Mouse (Mus musculus): ENCODE measurements at regions not wholly inside any gene's neighbourhood (a gene's known extent, or its start where the extent isn't known, plus 50 kb on each side); places are given as distances from the start of the nearest gene placed in this dataset.
A peak's percentile ranks its signal among the peaks of the same experiment; 100 is the strongest.

DNA sequence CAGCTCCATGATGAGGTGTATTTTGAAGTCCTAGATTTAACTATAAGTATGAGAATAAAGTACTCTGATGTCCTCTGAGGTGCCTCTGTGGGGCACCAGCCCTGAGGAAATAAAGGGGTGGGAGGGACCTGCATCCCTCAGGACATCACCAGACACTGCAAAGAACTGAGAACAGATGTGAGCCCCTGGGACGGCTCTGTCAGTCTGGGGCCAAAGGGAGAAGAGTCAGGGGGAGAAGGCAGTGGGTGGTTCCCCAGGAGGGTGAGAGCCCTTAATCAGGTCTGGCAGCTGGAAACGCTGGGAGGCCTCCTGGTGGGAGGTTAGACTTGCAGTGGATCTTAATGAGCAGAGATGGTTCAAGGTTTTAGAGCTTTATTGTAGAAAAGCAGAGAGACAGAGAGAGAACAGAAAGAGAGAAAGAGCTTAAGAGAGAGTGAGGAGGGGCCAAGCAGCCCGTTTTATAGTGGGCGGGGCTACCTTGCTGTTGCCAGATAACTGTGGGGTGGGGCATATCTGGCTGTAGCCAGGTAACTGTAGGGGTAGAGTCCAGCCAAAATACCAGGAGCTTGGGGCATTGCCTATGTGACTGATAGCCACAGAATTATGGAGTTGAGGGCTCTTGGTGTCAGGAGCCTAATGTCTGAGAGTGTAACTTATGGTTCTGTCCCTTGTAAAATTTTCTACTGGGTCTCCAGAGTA lies 97.3 kb upstream of the Tmtc4 start:
- DNase-seq (ENCODE audit: low spot score in 2 of 2) = no peak

GRCm38 (mm10) chr14:123079733-123080132 lies 95.9 kb upstream of the Tmtc4 start:
- no peak for DNase-seq (ENCODE audit: low spot score in 2 of 2)

DNA sequence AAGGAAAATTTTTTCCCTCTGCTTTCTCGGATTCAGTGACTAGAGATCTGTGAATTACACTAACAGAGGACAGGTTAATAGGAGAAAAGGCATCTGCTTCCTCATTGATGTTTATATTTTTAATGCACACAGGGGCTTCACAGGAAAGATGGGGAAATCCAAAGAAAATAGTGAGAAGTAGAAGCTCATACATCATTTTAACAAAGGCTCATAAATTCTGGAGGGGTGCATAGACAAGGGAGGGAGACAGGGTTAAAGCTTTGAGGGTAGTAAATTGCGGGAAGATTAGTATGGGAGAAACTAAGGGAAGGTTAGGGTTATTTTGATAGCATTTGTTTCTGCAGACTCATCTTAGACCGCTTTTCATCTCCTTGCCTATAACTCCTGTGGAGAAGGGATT lies 95.0 kb upstream of the Tmtc4 start:
- DNase-seq (ENCODE audit: low spot score in 2 of 2) = no peak

- DNase-seq (ENCODE audit: low spot score in 2 of 2) = no peak
Measured at GRCm38 (mm10) chr14:123066344-123066743, 82.5 kb upstream of the Tmtc4 start.

DNA sequence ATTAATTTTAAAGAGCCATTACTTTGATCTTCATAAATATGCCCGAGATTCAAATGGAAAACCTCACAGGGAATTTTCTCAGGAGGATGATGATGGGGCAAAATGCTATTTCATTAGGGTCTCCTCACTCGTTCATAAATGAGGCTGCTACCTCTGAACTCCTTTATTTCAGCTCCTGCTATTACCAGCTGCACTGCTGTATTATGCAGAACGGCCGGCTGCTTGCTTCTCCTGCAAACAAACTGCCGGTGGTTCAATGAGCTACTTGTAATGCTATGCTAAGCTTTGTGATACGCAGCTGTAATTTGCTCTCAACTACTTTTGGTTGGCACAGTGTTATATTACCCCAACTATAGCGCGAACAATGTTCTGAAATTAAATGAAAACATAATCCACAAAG lies 81.7 kb upstream of the Tmtc4 start:
- peak in 1 of 2 experiments; percentile 19 for DNase-seq (ENCODE audit: low spot score in 2 of 2)

DNA sequence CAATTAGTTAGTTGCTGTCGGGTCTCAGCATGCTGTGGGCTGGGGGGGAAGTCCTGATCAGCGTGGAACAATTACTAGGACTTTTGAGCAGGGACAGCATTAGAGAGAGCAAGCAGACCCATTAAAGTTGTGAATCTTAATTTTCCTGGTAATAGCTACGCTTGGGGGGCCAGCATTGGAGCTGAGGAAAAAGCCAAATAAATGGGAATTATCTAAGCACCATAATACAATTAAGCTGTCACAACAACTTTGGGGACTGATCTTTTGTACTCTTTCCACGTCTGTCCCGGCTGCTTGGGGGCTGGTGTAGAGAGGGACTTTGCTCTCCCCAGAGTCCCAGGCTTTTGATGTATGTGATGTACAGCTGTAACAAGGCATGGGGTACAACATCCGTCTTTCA lies 81.3 kb upstream of the Tmtc4 start:
- DNase-seq (ENCODE audit: low spot score in 2 of 2) = no peak

DNA sequence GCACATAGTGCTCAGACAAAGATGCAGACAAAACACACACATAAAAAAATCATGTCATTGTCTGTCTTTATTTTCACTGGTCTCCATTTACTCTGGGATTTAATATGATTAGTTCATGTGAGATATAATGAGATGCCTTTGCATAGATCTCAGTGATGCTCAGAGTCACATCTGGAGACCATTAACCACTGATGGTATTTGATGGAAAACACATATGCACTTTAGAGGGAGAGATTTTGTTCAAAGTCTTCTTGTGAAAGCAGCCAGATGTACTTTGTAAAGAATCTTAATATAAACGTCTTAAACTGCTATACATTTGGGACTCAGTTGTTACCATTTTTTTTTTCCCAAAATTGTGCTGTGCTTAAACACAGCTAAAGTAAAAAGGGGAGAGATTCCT lies 79.1 kb upstream of the Tmtc4 start:
- no peak for DNase-seq (ENCODE audit: low spot score in 2 of 2)

- DNase-seq (ENCODE audit: low spot score in 2 of 2) = no peak
Measured at GRCm38 (mm10) chr14:123056976-123057375, 73.1 kb upstream of the Tmtc4 start.

GRCm38 (mm10) chr14:123048451-123048850 lies 64.6 kb upstream of the Tmtc4 start:
- no peak for DNase-seq (ENCODE audit: low spot score in 2 of 2)

DNA sequence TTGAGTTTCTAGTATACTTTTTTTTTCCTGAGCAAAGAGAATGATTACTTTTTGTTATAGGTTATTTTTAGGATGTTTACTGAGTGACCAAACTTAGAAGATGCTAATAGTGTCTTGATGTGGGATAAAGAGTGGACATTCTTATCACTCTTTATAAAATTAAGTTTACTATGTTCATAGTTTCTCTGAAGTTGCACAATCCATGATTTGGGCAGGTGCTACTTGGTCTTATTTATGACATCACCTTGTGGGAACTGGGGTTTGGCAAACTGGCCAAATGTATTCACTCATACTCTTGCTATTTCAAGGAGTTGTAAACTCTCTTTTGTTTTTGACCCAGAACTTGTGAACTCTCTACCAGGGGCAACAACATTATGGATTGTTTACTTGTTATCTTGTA lies 56.2 kb upstream of the Tmtc4 start:
- DNase-seq (ENCODE audit: low spot score in 2 of 2) = no peak

GRCm38 (mm10) chr14:123037444-123037843 lies 53.6 kb upstream of the Tmtc4 start:
- DNase-seq (ENCODE audit: low spot score in 2 of 2) = no peak

All from layer of hippocampus, postnatal 10 days (tissue).